Comparison of ENCODE assay signal across 32 mouse cellular contexts in genomic region chr5:25554210-25554609, GRCm38 (mm10). TPM values are rescaled to one million over a fixed set of nuclear protein-coding genes. Genes with fewer than 3 reads are reported as not detected.
"Had no signal": no experiment of that assay in that cellular context is flagged by ENCODE, and none has a peak within 500 bp of the region (broad histone marks: within the 10 kb centered on the region; RNA-seq: fewer than 3 reads in every experiment).

No protein-coding gene starts in this region.

- H3K27ac ChIP-seq: heart, embryonic 10.5 days; heart, embryonic 13.5 days; heart, embryonic 15.5 days; hindbrain, embryonic 13.5 days; hindbrain, embryonic 15.5 days; hindbrain, postnatal 0 days; layer of hippocampus, adult 2 months; left cerebral cortex, adult 2 months; limb, embryonic 10.5 days; limb, embryonic 12.5 days; liver, embryonic 13.5 days; liver, embryonic 15.5 days had no signal

- DNase-seq: gastrocnemius, postnatal 14 days; heart, adult 18-20 months; heart, postnatal 14 days; heart, postnatal 36 days; kidney, adult 18-20 months; kidney, adult 8-10 months; kidney, postnatal 10 days; kidney, postnatal 25 days; kidney, postnatal 4 days; liver; liver, embryonic 13.5 days; liver, postnatal 0 days had no signal

- H3K4me2 ChIP-seq: heart, embryonic 13.5 days; heart, embryonic 15.5 days; hindbrain, embryonic 13.5 days; hindbrain, embryonic 15.5 days; limb, embryonic 12.5 days; liver, embryonic 11.5 days; liver, embryonic 13.5 days; liver, embryonic 15.5 days had no signal

- H3K4me3 ChIP-seq: heart, embryonic 10.5 days; heart, embryonic 13.5 days; heart, embryonic 15.5 days; hindbrain, embryonic 13.5 days; hindbrain, embryonic 15.5 days; layer of hippocampus, adult 2 months; left cerebral cortex, adult 2 months; limb, embryonic 10.5 days; limb, embryonic 12.5 days; liver, embryonic 13.5 days; liver, embryonic 15.5 days had no signal

- H3K4me1 ChIP-seq: heart, embryonic 10.5 days; heart, embryonic 13.5 days; heart, embryonic 15.5 days; hindbrain, embryonic 13.5 days; hindbrain, embryonic 15.5 days; limb, embryonic 10.5 days; limb, embryonic 12.5 days; liver, embryonic 13.5 days; liver, embryonic 15.5 days had no signal

- H3K9me3 ChIP-seq: heart, embryonic 10.5 days; heart, embryonic 13.5 days; heart, embryonic 15.5 days; hindbrain, embryonic 13.5 days; hindbrain, embryonic 15.5 days; limb, embryonic 10.5 days; limb, embryonic 12.5 days; liver, embryonic 13.5 days; liver, embryonic 15.5 days had no signal

- H3K36me3 ChIP-seq: heart, embryonic 10.5 days; heart, embryonic 13.5 days; heart, embryonic 15.5 days; hindbrain, embryonic 13.5 days; hindbrain, embryonic 15.5 days; limb, embryonic 10.5 days; limb, embryonic 12.5 days; liver, embryonic 13.5 days; liver, embryonic 15.5 days had no signal

- ATAC-seq: hindbrain, postnatal 0 days; intestine, embryonic 16.5 days; liver, postnatal 0 days had no signal

- H3K9ac ChIP-seq: heart, embryonic 13.5 days; heart, embryonic 15.5 days; hindbrain, embryonic 13.5 days; hindbrain, embryonic 15.5 days; limb, embryonic 12.5 days; liver, embryonic 13.5 days; liver, embryonic 15.5 days; liver, postnatal 0 days had no signal

- H3K27me3 ChIP-seq: heart, embryonic 13.5 days; heart, embryonic 15.5 days; hindbrain, embryonic 13.5 days; hindbrain, embryonic 15.5 days; limb, embryonic 12.5 days; liver, embryonic 13.5 days; liver, embryonic 15.5 days had no signal

RNA-seq across cellular contexts. Expression of gene Cct8l1, which starts 38.3 kb away (rescaled TPM):
- total RNA-seq: gastrocnemius, postnatal 14 days; hematopoietic stem cell, adult 5-6 weeks; hindbrain, postnatal 0 days; left cerebral cortex, postnatal 14 days had no signal
- polyA plus RNA-seq: heart, embryonic 10.5 days; heart, embryonic 13.5 days; heart, embryonic 15.5 days; heart, postnatal 0 days; hindbrain, embryonic 11.5 days; hindbrain, postnatal 0 days; intestine, embryonic 14.5 days; intestine, embryonic 16.5 days; kidney, embryonic 14.5 days; kidney, embryonic 16.5 days; limb, embryonic 10.5 days; limb, embryonic 12.5 days; liver, embryonic 11.5 days; liver, embryonic 13.5 days; liver, postnatal 0 days had no signal
